Mouse (Mus musculus): Measurements from ENCODE around the gene Hist2h2aa1. TPM values are rescaled to one million over a fixed set of nuclear protein-coding genes. Genes with fewer than 3 reads are reported as not detected.

The Hist2h2aa1 gene
- polyA plus RNA-seq, 1 experiment from 2014 or later: 8.1 TPM

DNA sequence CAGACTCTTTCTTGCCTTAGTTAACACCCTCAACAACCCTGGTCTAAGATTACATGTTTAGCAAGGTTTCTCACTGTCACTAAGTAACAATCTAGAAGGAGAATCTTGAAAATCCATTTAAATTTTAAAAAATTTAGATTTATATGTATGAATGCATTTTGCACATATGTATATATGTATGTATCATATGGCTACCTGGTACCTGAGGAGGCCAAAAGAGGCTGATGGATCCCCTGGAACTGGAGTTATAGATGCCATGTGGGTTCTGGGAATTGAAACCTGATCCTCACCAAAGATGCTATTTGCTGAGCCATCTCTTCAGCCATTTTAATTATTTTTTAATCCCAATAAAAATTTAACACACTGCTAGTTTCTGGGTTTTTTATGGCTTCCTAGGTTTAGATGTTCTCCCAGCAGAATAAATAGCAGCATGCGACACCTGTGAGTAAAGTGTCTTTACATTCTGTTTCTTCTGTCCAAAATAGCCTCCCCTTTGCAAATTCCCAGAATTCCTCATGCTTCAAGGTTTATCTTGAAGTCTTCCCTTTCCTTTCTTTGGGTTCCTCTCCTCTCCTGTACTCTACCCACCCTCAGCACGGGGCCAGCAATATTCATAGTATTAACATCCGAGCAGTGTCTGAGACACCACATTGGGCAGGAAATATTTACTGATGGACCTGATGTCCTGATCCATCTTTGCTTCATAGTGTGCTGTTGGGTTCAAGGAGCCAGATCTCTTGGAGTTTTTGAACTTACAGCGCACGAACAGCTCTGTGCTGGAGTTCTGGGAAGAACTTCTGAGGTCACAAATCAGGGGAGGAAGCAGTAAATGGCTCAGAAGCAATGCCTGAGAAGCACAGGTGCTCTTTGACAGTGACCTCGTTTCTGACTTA, 3.1 kb downstream of the Hist2h2aa1 start:
- DNase-seq (ENCODE audit: extremely low spot score, low spot score): peak; percentile 34
- Histone ChIP-seq H3K9me3 (no peaks in the 10 kb centered on the region), H3K4me1 (peaks cover 54% of the 10 kb centered on the region), H3K4me3 (peak overlapping the region; percentile 57), H3K36me3 (replicated peaks) (no peaks in the 10 kb centered on the region), H3K27me3 (ENCODE audit: poor library complexity, severe bottlenecking) (no peaks in the 10 kb centered on the region), H3K27ac (peak overlapping the region; percentile 91)
- WGBS: 59% methylated on average over 6 of the region's 6 CpGs

DNA sequence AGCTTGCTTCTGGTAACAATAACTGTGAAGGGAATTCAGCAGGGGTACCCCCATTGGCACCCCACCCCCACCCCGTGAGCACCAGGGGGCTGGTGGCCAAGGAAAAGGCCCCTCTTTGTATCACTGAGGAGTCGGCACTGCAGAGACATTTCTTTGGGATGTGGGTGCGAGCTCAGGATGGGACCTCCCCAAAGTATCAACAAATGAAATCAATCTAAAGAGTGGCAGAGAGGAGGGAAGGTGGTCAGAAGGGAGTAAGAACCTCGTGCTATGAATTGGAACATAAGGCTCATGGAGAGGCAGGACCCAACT, 3.7 kb downstream of the Hist2h2aa1 start:
- 59% methylated on average over 4 of the region's 4 CpGs for WGBS
- peak overlapping the region; percentile 57 for H3K4me3 ChIP-seq

GRCm38 (mm10) chr3:96250890-96251289, 5.6 kb downstream of the Hist2h2aa1 start:
- no peaks in the 10 kb centered on the region for H3K9me3 ChIP-seq
- no peaks in the 10 kb centered on the region for H3K27me3 ChIP-seq (ENCODE audit: poor library complexity, severe bottlenecking)
- peaks cover 47% of the 10 kb centered on the region for H3K4me1 ChIP-seq
- H3K4me3 ChIP-seq: no peak overlapping the region
- H3K27ac ChIP-seq: peak overlapping the region; percentile 71
- DNase-seq (ENCODE audit: extremely low spot score, low spot score): no peak
- WGBS: 73% methylated on average over 3 of the region's 3 CpGs
- no peaks in the 10 kb centered on the region for H3K36me3 ChIP-seq (replicated peaks)

More for the DNA sequence above, 3.7 kb downstream of the Hist2h2aa1 start:
- Histone ChIP-seq H3K27me3 (ENCODE audit: poor library complexity, severe bottlenecking) (no peaks in the 10 kb centered on the region), H3K4me1 (peaks cover 48% of the 10 kb centered on the region), H3K9me3 (no peaks in the 10 kb centered on the region), H3K27ac (peak overlapping the region; percentile 91), H3K36me3 (replicated peaks) (no peaks in the 10 kb centered on the region)
- DNase-seq (ENCODE audit: extremely low spot score, low spot score): no peak

GRCm38 (mm10) chr3:96251787-96252186, 6.5 kb downstream of the Hist2h2aa1 start:
- H3K27me3 ChIP-seq (ENCODE audit: poor library complexity, severe bottlenecking): no peaks in the 10 kb centered on the region
- peaks cover 47% of the 10 kb centered on the region for H3K4me1 ChIP-seq
- H3K27ac ChIP-seq: no peak overlapping the region
- WGBS: 91% methylated on average over 3 of the region's 3 CpGs
- H3K36me3 ChIP-seq (replicated peaks): no peaks in the 10 kb centered on the region
- H3K9me3 ChIP-seq: no peaks in the 10 kb centered on the region
- DNase-seq (ENCODE audit: extremely low spot score, low spot score): no peak
- H3K4me3 ChIP-seq: no peak overlapping the region

DNA sequence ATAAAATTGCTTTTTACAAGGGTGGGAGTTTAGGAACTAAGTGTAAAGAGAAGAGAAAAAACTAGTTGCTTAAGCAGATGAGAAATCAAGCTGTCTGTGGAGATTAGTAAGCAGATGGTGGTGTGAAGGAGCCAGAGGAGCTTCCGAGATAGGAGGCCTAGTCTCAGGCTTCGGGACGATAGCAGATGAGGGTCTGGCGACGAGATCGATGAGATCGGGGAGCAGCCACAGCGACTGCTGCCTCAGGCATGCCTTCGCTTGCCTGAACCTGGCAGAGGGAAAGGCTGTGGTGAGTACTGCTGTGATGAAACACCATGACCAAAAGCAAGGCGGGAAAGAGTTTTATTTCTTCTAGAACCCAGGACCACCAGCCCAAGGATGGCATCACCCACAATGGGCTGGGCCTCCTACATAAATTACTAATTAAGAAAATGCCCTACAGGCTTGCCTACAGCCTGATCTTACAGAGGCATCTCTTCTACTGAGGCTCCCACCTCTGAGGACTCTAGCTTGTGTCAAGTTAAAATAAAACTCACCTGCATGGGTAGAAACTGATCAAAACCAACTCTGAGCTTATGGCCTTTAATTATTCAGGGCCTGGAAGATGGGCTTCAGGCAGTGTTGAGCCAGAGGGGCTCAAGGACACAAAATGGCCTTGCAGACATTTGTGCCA, 9.5 kb downstream of the Hist2h2aa1 start:
- DNase-seq (ENCODE audit: extremely low spot score, low spot score): no peak
- H3K4me3 ChIP-seq: no peak overlapping the region
- peak overlapping the region; percentile 54 for H3K27ac ChIP-seq
- H3K9me3 ChIP-seq: no peaks in the 10 kb centered on the region
- no peaks in the 10 kb centered on the region for H3K36me3 ChIP-seq (replicated peaks)
- WGBS: 54% methylated on average over 10 of the region's 10 CpGs
- H3K4me1 ChIP-seq: peaks cover 22% of the 10 kb centered on the region
- no peaks in the 10 kb centered on the region for H3K27me3 ChIP-seq (ENCODE audit: poor library complexity, severe bottlenecking)

- no peak for DNase-seq (ENCODE audit: extremely low spot score, low spot score)
- Histone ChIP-seq H3K9me3 (no peaks in the 10 kb centered on the region), H3K27me3 (ENCODE audit: poor library complexity, severe bottlenecking) (no peaks in the 10 kb centered on the region), H3K27ac (peak overlapping the region; percentile 3; the same call in 1 of the 2 replicates), H3K4me3 (no peak overlapping the region), H3K4me1 (peaks cover 11% of the 10 kb centered on the region), H3K36me3 (replicated peaks) (no peaks in the 10 kb centered on the region)
- 84% methylated on average over 5 of the region's 5 CpGs for WGBS
These were observed 10.8 kb downstream of the Hist2h2aa1 start for GRCm38 (mm10) chr3:96255926-96256593.

- 81% methylated on average over 3 of the region's 3 CpGs for WGBS
- Histone ChIP-seq H3K27ac (no peak overlapping the region), H3K9me3 (no peaks in the 10 kb centered on the region), H3K36me3 (replicated peaks) (no peaks in the 10 kb centered on the region), H3K4me3 (no peak overlapping the region), H3K27me3 (ENCODE audit: poor library complexity, severe bottlenecking) (no peaks in the 10 kb centered on the region), H3K4me1 (peaks cover 22% of the 10 kb centered on the region)
- DNase-seq (ENCODE audit: extremely low spot score, low spot score): no peak
These were observed 11.9 kb downstream of the Hist2h2aa1 start for GRCm38 (mm10) chr3:96257190-96257589.

DNA sequence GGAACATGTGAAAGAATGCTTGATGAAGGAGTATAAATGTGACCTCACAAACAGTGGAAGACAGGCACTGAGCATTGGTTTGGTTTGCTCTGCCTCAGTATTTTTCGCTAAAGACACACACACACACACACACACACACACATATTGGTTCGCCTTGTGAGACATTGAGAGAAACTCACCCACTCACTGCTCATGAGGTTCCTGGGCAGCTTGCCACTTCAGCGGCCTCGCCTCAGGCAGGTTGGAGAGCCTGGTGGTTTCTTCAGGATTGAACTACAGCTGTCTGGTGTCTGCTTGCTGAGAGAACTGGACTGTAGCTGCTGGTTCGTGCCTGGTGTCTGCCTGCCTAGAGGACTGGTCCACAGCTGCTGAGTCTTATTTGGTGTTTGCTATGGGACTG, 14.9 kb downstream of the Hist2h2aa1 start:
- no peak overlapping the region for H3K4me3 ChIP-seq
- no peaks in the 10 kb centered on the region for H3K9me3 ChIP-seq
- WGBS: 89% methylated on average over 5 of the region's 5 CpGs
- DNase-seq (ENCODE audit: extremely low spot score, low spot score): no peak
- H3K4me1 ChIP-seq: peaks cover 41% of the 10 kb centered on the region
- no peaks in the 10 kb centered on the region for H3K36me3 ChIP-seq (replicated peaks)
- no peaks in the 10 kb centered on the region for H3K27me3 ChIP-seq (ENCODE audit: poor library complexity, severe bottlenecking)
- peak overlapping the region; percentile 35; the same call in 1 of the 2 replicates for H3K27ac ChIP-seq

- H3K4me1 ChIP-seq: peaks cover 39% of the 10 kb centered on the region
- 65% methylated on average over 3 of the region's 3 CpGs for WGBS
- peak overlapping the region; percentile 93 for H3K27ac ChIP-seq
- H3K36me3 ChIP-seq (replicated peaks): no peaks in the 10 kb centered on the region
- H3K9me3 ChIP-seq: no peaks in the 10 kb centered on the region
- no peaks in the 10 kb centered on the region for H3K27me3 ChIP-seq (ENCODE audit: poor library complexity, severe bottlenecking)
- DNase-seq (ENCODE audit: extremely low spot score, low spot score): no peak
- peak overlapping the region; percentile 63 for H3K4me3 ChIP-seq
These were observed 16.3 kb downstream of the Hist2h2aa1 start for GRCm38 (mm10) chr3:96261623-96262022.

GRCm38 (mm10) chr3:96262216-96262875, 17.0 kb downstream of the Hist2h2aa1 start:
- Histone ChIP-seq H3K9me3 (no peaks in the 10 kb centered on the region), H3K4me1 (peaks cover 47% of the 10 kb centered on the region), H3K36me3 (replicated peaks) (no peaks in the 10 kb centered on the region), H3K4me3 (peak overlapping the region; percentile 63), H3K27ac (peak overlapping the region; percentile 93), H3K27me3 (ENCODE audit: poor library complexity, severe bottlenecking) (no peaks in the 10 kb centered on the region)
- under 1% methylated on average over 19 of the region's 19 CpGs for WGBS
- DNase-seq (ENCODE audit: extremely low spot score, low spot score): peak; percentile 86

DNA sequence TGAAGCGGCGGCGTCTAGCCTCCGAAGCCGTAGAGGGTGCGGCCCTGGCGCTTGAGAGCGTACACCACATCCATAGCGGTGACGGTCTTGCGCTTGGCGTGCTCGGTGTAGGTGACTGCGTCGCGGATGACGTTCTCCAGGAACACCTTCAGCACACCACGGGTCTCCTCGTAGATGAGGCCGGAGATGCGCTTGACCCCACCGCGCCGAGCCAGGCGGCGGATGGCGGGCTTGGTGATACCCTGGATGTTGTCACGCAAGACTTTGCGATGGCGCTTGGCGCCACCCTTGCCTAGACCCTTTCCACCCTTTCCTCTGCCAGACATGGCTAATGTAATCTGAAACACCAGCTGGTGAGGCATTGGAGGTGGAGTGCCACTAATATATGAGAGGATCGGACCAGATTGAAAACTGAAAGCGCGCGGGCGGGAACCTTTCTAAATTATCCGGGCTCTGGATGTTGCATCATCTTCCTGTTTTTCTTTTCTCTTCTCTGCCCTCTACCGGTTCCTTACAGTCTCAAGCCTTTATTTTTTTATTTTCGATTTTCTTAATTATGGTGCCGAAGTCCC, 17.8 kb downstream of the Hist2h2aa1 start, which contains the start of gene Hist2h4:
Hist2h4 (minus strand) TSS at position 333 of the 572 bp plus-strand sequence.
- no peaks in the 10 kb centered on the region for H3K36me3 ChIP-seq (replicated peaks)
- peak within 1 kb of the TSS; percentile 63 for H3K4me3 ChIP-seq
- DNase-seq (ENCODE audit: extremely low spot score, low spot score): peak; percentile 95
- H3K4me1 ChIP-seq: peaks cover 54% of the 10 kb centered on the region
- no peaks in the 10 kb centered on the region for H3K27me3 ChIP-seq (ENCODE audit: poor library complexity, severe bottlenecking)
- no peaks in the 10 kb centered on the region for H3K9me3 ChIP-seq
- WGBS: under 1% methylated on average over 40 of the region's 40 CpGs
- H3K27ac ChIP-seq: peak within 1 kb of the TSS; percentile 93
